Mouse (Mus musculus) cerebellum, adult 2 months (tissue): ENCODE measurements around the gene Arhgef3.

Experiments
- CTCF ChIP-seq: fragments of 200-500 bp; IDR thresholded peaks from 2 replicates; pipeline ENCODE4 v1.5.1; 2011; ENCODE audit warnings: low read depth, mild to moderate bottlenecking, control low read depth, low read length, moderate library complexity, borderline replicate concordance; ENCODE audit not compliant: insufficient read depth
- POLR2A ChIP-seq: fragments of 200-500 bp; IDR thresholded peaks from 2 replicates; pipeline ENCODE4 v1.6.1; 2011; ENCODE audit warnings: low read length, control low read depth, borderline replicate concordance; ENCODE audit not compliant: insufficient read depth

GRCm38 (mm10) chr14:27069434-27070097, 45.1 kb upstream of the Arhgef3 start:
- no peak for TF ChIP-seq CTCF
- no peak for TF ChIP-seq POLR2A
